9 mouse cellular contexts compared by ENCODE assay signal in the genomic region with DNA sequence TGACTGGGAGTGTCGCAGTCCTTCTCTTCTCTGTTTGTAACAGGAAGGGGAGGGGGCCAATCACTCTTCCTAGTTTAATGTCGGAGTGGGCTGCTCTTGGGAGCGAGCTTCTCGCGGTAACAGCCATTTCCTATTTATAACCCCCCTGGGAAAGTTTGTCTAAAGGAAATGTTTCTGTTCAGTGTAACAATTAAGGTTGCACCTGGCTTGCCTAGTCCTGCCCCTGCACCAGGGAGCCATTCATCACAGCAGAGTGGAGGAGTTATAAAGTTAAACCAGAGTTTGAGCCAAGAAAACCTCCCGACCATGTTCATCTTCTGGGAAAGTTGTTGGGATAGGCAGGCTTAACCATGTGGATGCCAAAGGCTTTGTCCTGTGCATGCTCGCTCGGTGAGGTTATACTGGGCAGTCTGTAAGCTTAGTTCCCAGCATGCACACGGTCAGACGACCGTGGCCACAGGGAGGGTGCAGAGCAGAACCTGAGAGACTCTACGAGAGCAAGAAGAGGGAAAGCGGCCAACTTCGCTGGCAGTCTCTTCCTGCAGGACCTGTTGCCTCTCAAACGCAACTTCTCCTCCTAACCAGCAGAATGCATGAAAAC.
A peak's percentile ranks its signal among the peaks of the same experiment; 100 is the strongest.
DNase-seq lines count a peak whose midpoint lies in the region; ATAC-seq and TF ChIP-seq lines count a peak whose summit lies in the region.
"Had no signal": no experiment of that assay in that cellular context is flagged by ENCODE, and none has a peak within 500 bp of the region (broad histone marks: within the 10 kb centered on the region; RNA-seq: fewer than 3 reads in every experiment).

No protein-coding gene starts in this region.

- no peak for ATAC-seq in neural tube, embryonic 11.5 days (ENCODE audit: insufficient read depth, low FRiP score, low TSS enrichment)

- H3K27ac ChIP-seq in neural tube, embryonic 11.5 days (ENCODE audit: low read depth, low read length) = no peak overlapping the region
- H3K27ac ChIP-seq: forebrain, embryonic 12.5 days had no signal

- no peaks in the 10 kb centered on the region for H3K27me3 ChIP-seq in neural tube, embryonic 11.5 days (ENCODE audit: control insufficient read depth, insufficient read depth, low read length)

- H3K4me1 ChIP-seq in neural tube, embryonic 11.5 days (ENCODE audit: control insufficient read depth, insufficient read depth, low read length) = peaks cover 5% of the 10 kb centered on the region; the same call in 1 of the 2 replicates

- H3K9me3 ChIP-seq in neural tube, embryonic 11.5 days (ENCODE audit: control insufficient read depth, low read length) = 0 out of 2 replicates have a peak, but pooled peaks cover 5% of the 10 kb centered on the region

- no peak for TF ChIP-seq CTCF in brain, embryonic 14.5 days (IDR thresholded peaks at IDR 0.05; ENCODE audit: borderline replicate concordance, extremely low read depth, insufficient read depth, insufficient read length)

- H3K4me3 ChIP-seq in neural tube, embryonic 11.5 days (ENCODE audit: low read depth, low read length) = no peak overlapping the region
- H3K4me3 ChIP-seq: forebrain, embryonic 12.5 days had no signal

- H3K9ac ChIP-seq in neural tube, embryonic 11.5 days (ENCODE audit: low read length) = no peak overlapping the region; the same call in 1 of the 2 replicates
- H3K9ac ChIP-seq: forebrain, embryonic 12.5 days had no signal

- no peak for TF ChIP-seq POLR2A in brain, embryonic 14.5 days (IDR thresholded peaks at IDR 0.05; ENCODE audit: borderline replicate concordance, extremely low read depth, insufficient read depth, insufficient read length, poor library complexity, severe bottlenecking)

- H3K36me3 ChIP-seq in neural tube, embryonic 11.5 days (ENCODE audit: control insufficient read depth, insufficient read depth, low read length) = no peaks in the 10 kb centered on the region
- H3K36me3 ChIP-seq: forebrain, embryonic 12.5 days had no signal

- H3K4me2 ChIP-seq in neural tube, embryonic 11.5 days (ENCODE audit: low read depth) = peak overlapping the region; percentile 22
- H3K4me2 ChIP-seq: forebrain, embryonic 12.5 days had no signal

- WGBS in neural tube, embryonic 11.5 days = 24% methylated on average over 15 of the region's 15 CpGs

- peak; percentile 7 to 12 for DNase-seq in heart, adult 18-20 months
- no peak for DNase-seq in heart, adult 9 months (ENCODE audit: low spot score in 2 of 2)
- peak; percentile 56 for DNase-seq in brain, embryonic 14.5 days (ENCODE audit: low read depth)
- DNase-seq in heart, postnatal 4 days = peak; percentile 22
- DNase-seq in neural tube, embryonic 11.5 days (ENCODE audit: low spot score) = peak; percentile 57
- no peak for DNase-seq in spleen, postnatal 36 days (ENCODE audit: low spot score in 2 of 2)
- DNase-seq in B cell, adult 2 months = no peak
- no peak for DNase-seq in urinary bladder, postnatal 10 days (ENCODE audit: low spot score)

Comparison
In these comparisons a context has a peak if more than half of its experiments do, and no peak if none do; other contexts are left out.
1. DNase-seq: peak in heart, adult 18-20 months (2 of 2), brain, embryonic 14.5 days (single experiment), heart, postnatal 4 days (single experiment) and neural tube, embryonic 11.5 days (single experiment); none in heart, adult 9 months (0 of 2), spleen, postnatal 36 days (0 of 2), B cell, adult 2 months (0 of 2) and urinary bladder, postnatal 10 days (single experiment).